Mouse (Mus musculus): ENCODE measurements at regions not wholly inside any gene's neighbourhood (a gene's known extent, or its start where the extent isn't known, plus 50 kb on each side); places are given as distances from the start of the nearest gene placed in this dataset.

GRCm38 (mm10) chr16:9005933-9006332 is 176.0 kb downstream of the 1810013L24Rik start:
- ATAC-seq (ENCODE audit: insufficient number of reproducible peaks, low FRiP score, low TSS enrichment, low read depth) (no peak), DNase-seq (ENCODE audit: low spot score) (no peak)
- Histone ChIP-seq H3K27me3 (ENCODE audit: control insufficient read depth, insufficient read depth, low read length) (no peaks in the 10 kb centered on the region), H3K27ac (replicated peaks; ENCODE audit: low read depth, low read length) (no peak overlapping the region), H3K4me1 (ENCODE audit: control insufficient read depth, insufficient read depth, low read length) (no peaks in the 10 kb centered on the region), H3K4me2 (ENCODE audit: low read depth, severe bottlenecking) (no peak overlapping the region), H3K36me3 (ENCODE audit: control insufficient read depth, insufficient read depth, low read length) (no peaks in the 10 kb centered on the region), H3K4me3 (ENCODE audit: low read depth, low read length) (no peak overlapping the region), H3K9ac (ENCODE audit: low read length) (no peak overlapping the region), H3K9me3 (ENCODE audit: control insufficient read depth, low read length) (no peaks in the 10 kb centered on the region)
- 30% methylated on average over 5 of the region's 5 CpGs for WGBS

DNA sequence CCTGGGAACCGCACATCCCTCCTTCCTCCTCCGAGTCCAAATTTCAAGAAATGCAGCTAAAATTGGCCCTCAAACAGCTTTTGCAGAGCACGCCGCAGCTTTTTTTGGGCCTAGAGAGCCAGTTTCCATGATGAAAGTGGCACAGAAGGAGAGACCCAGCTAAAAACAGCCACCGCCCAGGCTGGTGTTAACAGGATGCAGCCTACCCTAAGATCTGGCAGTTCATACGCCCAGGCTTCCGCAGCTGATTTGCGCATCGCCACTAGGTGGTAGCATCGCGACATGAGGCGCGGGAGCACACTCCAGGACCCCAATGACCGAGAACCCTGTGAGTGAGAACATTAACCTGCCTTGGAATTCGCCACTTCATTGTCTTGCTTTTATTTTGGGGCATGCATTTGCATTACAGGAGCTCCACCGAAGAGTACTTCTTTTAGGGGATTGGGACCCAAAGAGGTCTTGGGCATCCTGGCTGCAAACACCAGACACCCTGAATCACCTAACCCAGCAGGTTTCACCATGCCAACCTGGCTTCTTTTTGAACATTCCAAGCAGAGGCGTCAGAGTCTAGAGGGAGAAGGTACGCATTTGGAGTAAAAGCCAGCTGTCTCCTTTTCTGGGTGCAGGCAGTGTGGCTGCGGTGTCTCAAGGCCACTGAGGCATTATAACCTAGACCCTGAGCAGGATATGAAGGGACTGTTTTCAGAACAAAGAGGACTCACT is 179.6 kb downstream of the 1810013L24Rik start:
- no peaks in the 10 kb centered on the region for H3K36me3 ChIP-seq (ENCODE audit: control insufficient read depth, insufficient read depth, low read length)
- no peak overlapping the region for H3K27ac ChIP-seq (replicated peaks; ENCODE audit: low read depth, low read length)
- H3K4me2 ChIP-seq (ENCODE audit: low read depth, severe bottlenecking): no peak overlapping the region
- no peaks in the 10 kb centered on the region for H3K4me1 ChIP-seq (ENCODE audit: control insufficient read depth, insufficient read depth, low read length)
- no peak for ATAC-seq (ENCODE audit: insufficient number of reproducible peaks, low FRiP score, low TSS enrichment, low read depth)
- no peaks in the 10 kb centered on the region for H3K27me3 ChIP-seq (ENCODE audit: control insufficient read depth, insufficient read depth, low read length)
- 20% methylated on average over 19 of the region's 19 CpGs for WGBS
- peak; percentile 88 for DNase-seq (ENCODE audit: low spot score)
- H3K9ac ChIP-seq (ENCODE audit: low read length): no peak overlapping the region
- no peak overlapping the region for H3K4me3 ChIP-seq (ENCODE audit: low read depth, low read length)
- no peaks in the 10 kb centered on the region for H3K9me3 ChIP-seq (ENCODE audit: control insufficient read depth, low read length)

- ATAC-seq (ENCODE audit: insufficient number of reproducible peaks, low FRiP score, low TSS enrichment, low read depth): no peak
- Histone ChIP-seq H3K4me1 (ENCODE audit: control insufficient read depth, insufficient read depth, low read length) (no peaks in the 10 kb centered on the region), H3K9me3 (ENCODE audit: control insufficient read depth, low read length) (no peaks in the 10 kb centered on the region), H3K4me3 (ENCODE audit: low read depth, low read length) (no peak overlapping the region), H3K27ac (replicated peaks; ENCODE audit: low read depth, low read length) (no peak overlapping the region), H3K4me2 (ENCODE audit: low read depth, severe bottlenecking) (no peak overlapping the region), H3K36me3 (ENCODE audit: control insufficient read depth, insufficient read depth, low read length) (no peaks in the 10 kb centered on the region), H3K27me3 (ENCODE audit: control insufficient read depth, insufficient read depth, low read length) (no peaks in the 10 kb centered on the region), H3K9ac (ENCODE audit: low read length) (no peak overlapping the region)
- WGBS: 63% methylated on average over 1 of the region's 1 CpGs
- DNase-seq (ENCODE audit: low spot score): no peak
Observed at GRCm38 (mm10) chr16:9011077-9011476, 181.2 kb downstream of the 1810013L24Rik start.

- DNase-seq (ENCODE audit: low spot score): no peak
- Histone ChIP-seq H3K4me3 (ENCODE audit: low read depth, low read length) (no peak overlapping the region), H3K36me3 (ENCODE audit: control insufficient read depth, insufficient read depth, low read length) (no peaks in the 10 kb centered on the region), H3K27me3 (ENCODE audit: control insufficient read depth, insufficient read depth, low read length) (no peaks in the 10 kb centered on the region), H3K4me2 (ENCODE audit: low read depth, severe bottlenecking) (no peak overlapping the region), H3K4me1 (ENCODE audit: control insufficient read depth, insufficient read depth, low read length) (no peaks in the 10 kb centered on the region), H3K9ac (ENCODE audit: low read length) (no peak overlapping the region), H3K9me3 (ENCODE audit: control insufficient read depth, low read length) (no peaks in the 10 kb centered on the region), H3K27ac (replicated peaks; ENCODE audit: low read depth, low read length) (no peak overlapping the region)
- WGBS: 78% methylated on average over 4 of the region's 4 CpGs
- no peak for ATAC-seq (ENCODE audit: insufficient number of reproducible peaks, low FRiP score, low TSS enrichment, low read depth)
Observed at GRCm38 (mm10) chr16:9011691-9012090, 181.8 kb downstream of the 1810013L24Rik start.

GRCm38 (mm10) chr16:9016040-9016761 is 186.3 kb downstream of the 1810013L24Rik start:
- Histone ChIP-seq H3K9ac (ENCODE audit: low read length) (no peak overlapping the region), H3K4me3 (ENCODE audit: low read depth, low read length) (no peak overlapping the region), H3K4me2 (ENCODE audit: low read depth, severe bottlenecking) (no peak overlapping the region), H3K4me1 (ENCODE audit: control insufficient read depth, insufficient read depth, low read length) (no peaks in the 10 kb centered on the region), H3K36me3 (ENCODE audit: control insufficient read depth, insufficient read depth, low read length) (no peaks in the 10 kb centered on the region), H3K27me3 (ENCODE audit: control insufficient read depth, insufficient read depth, low read length) (no peaks in the 10 kb centered on the region), H3K9me3 (ENCODE audit: control insufficient read depth, low read length) (no peaks in the 10 kb centered on the region), H3K27ac (replicated peaks; ENCODE audit: low read depth, low read length) (no peak overlapping the region)
- WGBS: 70% methylated on average over 13 of the region's 13 CpGs
- DNase-seq (ENCODE audit: low spot score) (no peak), ATAC-seq (ENCODE audit: insufficient number of reproducible peaks, low FRiP score, low TSS enrichment, low read depth) (no peak)

DNA sequence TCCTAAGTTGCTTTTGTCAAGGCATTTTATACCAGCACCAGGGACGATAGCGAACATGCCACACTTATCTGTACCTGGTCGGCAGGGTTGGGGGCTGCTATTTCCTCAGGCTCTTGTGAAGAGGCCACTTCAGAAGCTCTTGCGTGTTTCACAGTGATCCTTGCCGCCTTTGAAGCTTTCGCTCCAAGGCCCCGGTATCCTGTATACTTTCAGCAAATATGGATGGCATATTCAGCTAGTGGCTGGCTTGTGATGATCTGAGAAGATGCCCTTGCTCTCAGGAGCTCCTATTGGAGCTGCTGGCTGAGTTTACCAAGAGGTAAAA is 186.8 kb downstream of the 1810013L24Rik start:
- H3K9me3 ChIP-seq (ENCODE audit: control insufficient read depth, low read length): no peaks in the 10 kb centered on the region

DNA sequence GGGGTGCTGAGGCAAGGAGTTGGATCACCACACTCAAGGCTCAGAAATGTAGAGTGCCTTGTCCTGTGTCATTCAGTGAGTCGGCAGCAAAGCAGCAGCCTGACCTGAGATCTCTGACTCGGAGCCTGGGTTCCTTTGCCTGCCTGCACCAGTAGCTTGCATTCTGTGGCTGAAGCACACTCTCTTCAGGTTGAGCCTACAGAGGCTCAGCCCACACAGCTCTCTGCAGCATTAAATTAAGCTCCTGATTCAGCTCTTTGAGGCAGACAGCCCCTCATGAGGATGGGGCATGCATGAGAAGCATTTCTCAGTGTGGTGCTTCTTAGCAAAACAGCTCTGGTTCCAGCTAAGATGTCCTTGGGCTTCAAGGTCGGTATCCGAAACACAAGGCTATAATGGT is 200.8 kb downstream of the 1810013L24Rik start:
- Histone ChIP-seq H3K4me3 (ENCODE audit: low read depth, low read length) (no peak overlapping the region), H3K4me2 (ENCODE audit: low read depth, severe bottlenecking) (no peak overlapping the region), H3K27me3 (ENCODE audit: control insufficient read depth, insufficient read depth, low read length) (no peaks in the 10 kb centered on the region), H3K4me1 (ENCODE audit: control insufficient read depth, insufficient read depth, low read length) (no peaks in the 10 kb centered on the region), H3K36me3 (ENCODE audit: control insufficient read depth, insufficient read depth, low read length) (no peaks in the 10 kb centered on the region), H3K9me3 (ENCODE audit: control insufficient read depth, low read length) (no peaks in the 10 kb centered on the region), H3K9ac (ENCODE audit: low read length) (no peak overlapping the region), H3K27ac (replicated peaks; ENCODE audit: low read depth, low read length) (no peak overlapping the region)
- DNase-seq (ENCODE audit: low spot score) (no peak), ATAC-seq (ENCODE audit: insufficient number of reproducible peaks, low FRiP score, low TSS enrichment, low read depth) (no peak)
- 80% methylated on average over 4 of the region's 4 CpGs for WGBS

More for the DNA sequence above, 186.8 kb downstream of the 1810013L24Rik start:
- Histone ChIP-seq H3K4me1 (ENCODE audit: control insufficient read depth, insufficient read depth, low read length) (no peaks in the 10 kb centered on the region), H3K9ac (ENCODE audit: low read length) (no peak overlapping the region), H3K27me3 (ENCODE audit: control insufficient read depth, insufficient read depth, low read length) (no peaks in the 10 kb centered on the region), H3K27ac (replicated peaks; ENCODE audit: low read depth, low read length) (no peak overlapping the region), H3K4me2 (ENCODE audit: low read depth, severe bottlenecking) (no peak overlapping the region), H3K36me3 (ENCODE audit: control insufficient read depth, insufficient read depth, low read length) (no peaks in the 10 kb centered on the region), H3K4me3 (ENCODE audit: low read depth, low read length) (no peak overlapping the region)
- no peak for DNase-seq (ENCODE audit: low spot score)
- WGBS: 93% methylated on average over 7 of the region's 7 CpGs
- no peak for ATAC-seq (ENCODE audit: insufficient number of reproducible peaks, low FRiP score, low TSS enrichment, low read depth)

- no peak for DNase-seq (ENCODE audit: low spot score)
- H3K27me3 ChIP-seq (ENCODE audit: control insufficient read depth, insufficient read depth, low read length): no peaks in the 10 kb centered on the region
- H3K36me3 ChIP-seq (ENCODE audit: control insufficient read depth, insufficient read depth, low read length): no peaks in the 10 kb centered on the region
- H3K9ac ChIP-seq (ENCODE audit: low read length): no peak overlapping the region
- no peak overlapping the region for H3K4me3 ChIP-seq (ENCODE audit: low read depth, low read length)
- H3K4me1 ChIP-seq (ENCODE audit: control insufficient read depth, insufficient read depth, low read length): no peaks in the 10 kb centered on the region
- ATAC-seq (ENCODE audit: insufficient number of reproducible peaks, low FRiP score, low TSS enrichment, low read depth): no peak
- H3K27ac ChIP-seq (replicated peaks; ENCODE audit: low read depth, low read length): no peak overlapping the region
- no peak overlapping the region for H3K4me2 ChIP-seq (ENCODE audit: low read depth, severe bottlenecking)
- WGBS: 81% methylated on average over 6 of the region's 6 CpGs
- no peaks in the 10 kb centered on the region for H3K9me3 ChIP-seq (ENCODE audit: control insufficient read depth, low read length)
Observed at GRCm38 (mm10) chr16:9043271-9043670, 213.4 kb downstream of the 1810013L24Rik start.

All from limb, embryonic 11.5 days (tissue).